Mouse (Mus musculus) MEL (cell line): Measurements from ENCODE around the gene C2cd4a. TPM values are rescaled to one million over a fixed set of nuclear protein-coding genes. Genes with fewer than 3 reads are reported as not detected.
A peak's percentile ranks its signal among the peaks of the same experiment; 100 is the strongest.

Experiments used
- DNase-seq: peaks from one replicate; pipeline ENCODE4 v3.0.0; 2011; ENCODE audit warnings: low read depth, low spot score
- H3K27ac ChIP-seq: 2 replicates; pipeline ENCODE4 v1.5.1; 2012; ENCODE audit warnings: low read depth, mild to moderate bottlenecking, control low read depth, low read length, moderate library complexity; ENCODE audit not compliant: control insufficient read depth
- H3K27me3 ChIP-seq, 2 experiments: fragments of 150-350 bp in 1 of 2; sonication (generic) in 1 of 2; 2 replicates each; pipeline ENCODE4 v1.6.1; 2012; ENCODE audit warnings: low read length in 2 of 2, mild to moderate bottlenecking in 2 of 2, improper control_type of control experiment in 1 of 2, moderate library complexity in 1 of 2; ENCODE audit not compliant: insufficient read depth in 2 of 2, control insufficient read depth in 1 of 2
- H3K36me3 ChIP-seq, 2 experiments: 2 replicates each; pipeline ENCODE4 v1.6.1; 2012 to 2014; ENCODE audit warnings: low read length in 2 of 2, improper control_type of control experiment in 1 of 2, inconsistent platforms in 1 of 2, mild to moderate bottlenecking in 1 of 2; ENCODE audit not compliant: insufficient read depth in 2 of 2, control insufficient read depth in 1 of 2
- H3K4me1 ChIP-seq, 2 experiments: fragments of 150-350 bp in 1 of 2; sonication (generic) in 1 of 2; 2 replicates each; pipeline ENCODE4 v1.6.1; 2012; ENCODE audit warnings: low read length in 2 of 2, improper control_type of control experiment in 1 of 2, mild to moderate bottlenecking in 1 of 2; ENCODE audit not compliant: insufficient read depth in 2 of 2, control insufficient read depth in 1 of 2
- H3K4me3 ChIP-seq, 2 experiments: fragments of 150-350 bp in 1 of 2; sonication (generic) in 1 of 2; 2 replicates each; pipeline ENCODE4 v1.5.1; 2012; ENCODE audit warnings: low read depth in 2 of 2, low read length in 2 of 2, mild to moderate bottlenecking in 2 of 2, moderate library complexity in 2 of 2, control low read depth in 1 of 2, improper control_type of control experiment in 1 of 2; ENCODE audit not compliant: control insufficient read depth in 1 of 2, insufficient read depth in 1 of 2
- H3K79me2 ChIP-seq: 2 replicates; pipeline ENCODE4 v1.6.1; 2012; ENCODE audit warnings: mild to moderate bottlenecking, low read length, moderate library complexity; ENCODE audit not compliant: control insufficient read depth, poor library complexity, insufficient read depth
- H3K9ac ChIP-seq: 2 replicates; pipeline ENCODE4 v1.6.1; 2012; ENCODE audit warnings: low read depth, mild to moderate bottlenecking, control low read depth, low read length, moderate library complexity; ENCODE audit not compliant: control insufficient read depth, poor library complexity, severe bottlenecking
- H3K9me3 ChIP-seq: fragments of 150-350 bp; sonication (generic); replicated peaks from 2 replicates; pipeline ENCODE4 v1.6.1; 2012; ENCODE audit warnings: mild to moderate bottlenecking, low read length, improper control_type of control experiment, moderate library complexity; ENCODE audit not compliant: insufficient read depth
- BHLHE40 ChIP-seq: IDR thresholded peaks from 2 replicates; pipeline ENCODE4 v1.6.1; 2012; ENCODE audit warnings: low read depth, mild to moderate bottlenecking, inconsistent platforms, low read length, improper control_type of control experiment, borderline replicate concordance
- EP300 ChIP-seq, 2 experiments: IDR thresholded peaks; 2 replicates each; pipeline ENCODE4 v1.6.1; 2011; ENCODE audit warnings: improper control_type of control experiment in 2 of 2, low read length in 2 of 2, low read depth in 1 of 2, mild to moderate bottlenecking in 1 of 2
- ETS1 ChIP-seq: IDR thresholded peaks from 2 replicates; pipeline ENCODE4 v1.6.1; 2012; ENCODE audit warnings: low read depth, mild to moderate bottlenecking, inconsistent platforms, low read length, improper control_type of control experiment, moderate library complexity
- GATA1 ChIP-seq: IDR thresholded peaks from 2 replicates; pipeline ENCODE4 v1.6.1; 2011; ENCODE audit warnings: low read depth, low read length, improper control_type of control experiment
- HCFC1 ChIP-seq: IDR thresholded peaks from 2 replicates; pipeline ENCODE4 v1.6.1; 2012; ENCODE audit warnings: low read depth, mild to moderate bottlenecking, inconsistent platforms, low read length, improper control_type of control experiment, moderate library complexity
- JUND ChIP-seq: IDR thresholded peaks from 2 replicates; pipeline ENCODE4 v1.6.1; 2011; ENCODE audit warnings: low read depth, mild to moderate bottlenecking, improper control_type of control experiment, low read length
- MAFK ChIP-seq: IDR thresholded peaks from 2 replicates; pipeline ENCODE4 v1.6.1; 2011; ENCODE audit warnings: low read depth, mild to moderate bottlenecking, low read length, improper control_type of control experiment, borderline replicate concordance
- MAX ChIP-seq: IDR thresholded peaks from 2 replicates; pipeline ENCODE4 v1.6.1; 2011; ENCODE audit warnings: low read length, improper control_type of control experiment
- MAZ ChIP-seq: IDR thresholded peaks from 2 replicates; pipeline ENCODE4 v1.6.1; 2012; ENCODE audit warnings: low read depth, mild to moderate bottlenecking, inconsistent platforms, low read length, improper control_type of control experiment
- MEF2A ChIP-seq: IDR thresholded peaks from 2 replicates; pipeline ENCODE4 v1.6.1; 2014; ENCODE audit warnings: low read depth, mild to moderate bottlenecking, inconsistent platforms, low read length, improper control_type of control experiment; ENCODE audit not compliant: poor library complexity, insufficient replicate concordance, severe bottlenecking; ENCODE audit errors: extremely low read depth
- NELFE ChIP-seq: IDR thresholded peaks from 2 replicates; pipeline ENCODE4 v1.6.1; 2011; ENCODE audit warnings: low read depth, low read length, improper control_type of control experiment
- POLR2A ChIP-seq, 2 experiments: IDR thresholded peaks; 2 replicates each; pipeline ENCODE4 v1.6.1; 2011 to 2012; ENCODE audit warnings: low read length in 2 of 2, mild to moderate bottlenecking in 2 of 2, control low read depth in 1 of 2, improper control_type of control experiment in 1 of 2, low read depth in 1 of 2, moderate library complexity in 1 of 2; ENCODE audit not compliant: control insufficient read depth in 1 of 2, insufficient read depth in 1 of 2, poor library complexity in 1 of 2
- POLR2AphosphoS2 ChIP-seq: IDR thresholded peaks from 2 replicates; pipeline ENCODE4 v1.6.1; 2011; ENCODE audit warnings: low read length, improper control_type of control experiment
- POLR2AphosphoS5 ChIP-seq: IDR thresholded peaks from 2 replicates; pipeline ENCODE4 v1.6.1; 2012; ENCODE audit warnings: low read depth, borderline replicate concordance, mild to moderate bottlenecking, inconsistent platforms, low read length, moderate library complexity, mixed read lengths
- RAD21 ChIP-seq: IDR thresholded peaks from 2 replicates; pipeline ENCODE4 v1.6.1; 2011; ENCODE audit warnings: mild to moderate bottlenecking, low read depth, low read length, improper control_type of control experiment
- RCOR1 ChIP-seq: IDR thresholded peaks from 2 replicates; pipeline ENCODE4 v1.6.1; 2012; ENCODE audit warnings: low read depth, mild to moderate bottlenecking, inconsistent platforms, low read length, improper control_type of control experiment
- TAL1 ChIP-seq: IDR thresholded peaks from 2 replicates; pipeline ENCODE4 v1.6.1; 2012; ENCODE audit warnings: mild to moderate bottlenecking, inconsistent platforms, low read length, moderate library complexity, mixed read lengths
- TBP ChIP-seq: IDR thresholded peaks from 2 replicates; pipeline ENCODE4 v1.8.0; 2011; ENCODE audit warnings: low read depth, low read length, improper control_type of control experiment
- TCF12 ChIP-seq: IDR thresholded peaks from 2 replicates; pipeline ENCODE4 v1.6.1; 2014; ENCODE audit warnings: low read depth, mild to moderate bottlenecking, inconsistent platforms, low read length, improper control_type of control experiment, moderate library complexity
- UBTF ChIP-seq: IDR thresholded peaks from 2 replicates; pipeline ENCODE4 v1.6.1; 2012; ENCODE audit warnings: low read depth, mild to moderate bottlenecking, inconsistent platforms, low read length, improper control_type of control experiment, moderate library complexity, borderline replicate concordance; ENCODE audit not compliant: insufficient read depth
- ZC3H11A ChIP-seq: IDR thresholded peaks from 2 replicates; pipeline ENCODE4 v1.6.1; 2012; ENCODE audit warnings: low read depth, mild to moderate bottlenecking, inconsistent platforms, low read length, improper control_type of control experiment
- ZMIZ1 ChIP-seq: IDR thresholded peaks from 2 replicates; pipeline ENCODE4 v1.6.1; 2012; ENCODE audit warnings: low read depth, mild to moderate bottlenecking, inconsistent platforms, low read length, improper control_type of control experiment, moderate library complexity
- ZNF384 ChIP-seq: IDR thresholded peaks from 2 replicates; pipeline ENCODE4 v1.6.1; 2012; ENCODE audit warnings: low read depth, mild to moderate bottlenecking, inconsistent platforms, low read length, improper control_type of control experiment
- polyA plus RNA-seq, 2 experiments: library from polyadenylated mRNA; stranded (reverse) in 1 of 2; unstranded in 1 of 2; fragments of >175 nt in 1 of 2; fragments of >200 nt in 1 of 2; gene quantifications; 2 replicates each; pipeline versions ENCODE4 v1.2.1 to v1.2.4; 2012; ENCODE audit warnings: low replicate concordance in 2 of 2, low read depth in 1 of 2; ENCODE audit not compliant: insufficient read length in 2 of 2, insufficient read depth in 1 of 2, missing spikeins in 1 of 2
- total RNA-seq: library from RNA; depleted of rRNA; stranded (reverse); fragments of 300-350 nt; gene quantifications from 2 replicates; pipeline ENCODE4 v1.2.3, GENCODE M21; 2012

The C2cd4a gene
- total and polyA plus RNA-seq, 3 experiments, result not detected

- H3K4me3 ChIP-seq, result no peak overlapping the region
- no peaks in the 10 kb centered on the region for H3K9me3 ChIP-seq
- TF ChIP-seq TAL1 (peak; percentile 81), UBTF (no peak), TBP (0 out of 2 replicates have a peak, but pooled peaks have one; percentile 51), ETS1 (no peak), TCF12 (0 out of 2 replicates have a peak, but pooled peaks have one; percentile 36), EP300 (IDR thresholded peaks at IDR 0.05; ENCODE audit: low read depth in 1 of 2, low read length in 2 of 2) (peak; percentile 69 to 72), BHLHE40 (no peak), MAZ (no peak), JUND (no peak), ZNF384 (no peak), GATA1 (peak; percentile 68; the same call in 1 of the 2 replicates), RAD21 (no peak), ZC3H11A (no peak), HCFC1 (no peak)
- DNase-seq, result peak; percentile 77
- H3K27me3 ChIP-seq, result no peaks in the 10 kb centered on the region
- H3K27ac ChIP-seq, result peak overlapping the region; percentile 60
- peaks cover 12 to 21% of the 10 kb centered on the region in 2 experiments; a peak in 3 of 4 replicates for H3K4me1 ChIP-seq
- H3K79me2 ChIP-seq, result no peaks in the 10 kb centered on the region; the same call in 1 of the 2 replicates
- peak overlapping the region; percentile 32; the same call in 1 of the 2 replicates for H3K9ac ChIP-seq
- H3K36me3 ChIP-seq, result peaks cover 0 to 42% of the 10 kb centered on the region in 2 experiments; a peak in 3 of 4 replicates
Measured at GRCm38 (mm10) chr9:67869691-67870450, 37.7 kb upstream of the C2cd4a start.

GRCm38 (mm10) chr9:67867411-67867810 is 35.3 kb upstream of the C2cd4a start:
- peaks cover 10 to 14% of the 10 kb centered on the region in 2 experiments; a peak in 3 of 4 replicates for H3K4me1 ChIP-seq
- TF ChIP-seq MEF2A, result no peak
- TF ChIP-seq TBP, result no peak
- no peak for TF ChIP-seq ZMIZ1
- TF ChIP-seq UBTF, result no peak
- no peak for TF ChIP-seq ZNF384
- no peak for TF ChIP-seq BHLHE40
- TF ChIP-seq NELFE, result no peak
- no peak for TF ChIP-seq POLR2A (IDR thresholded peaks at IDR 0.05; ENCODE audit: control insufficient read depth in 1 of 2, insufficient read depth in 1 of 2, low read depth in 1 of 2, low read length in 2 of 2, poor library complexity in 1 of 2)
- no peak for TF ChIP-seq MAFK
- no peak for TF ChIP-seq POLR2AphosphoS2
- TF ChIP-seq POLR2AphosphoS5, result no peak
- no peak for TF ChIP-seq ZC3H11A
- TF ChIP-seq MAX, result no peak
- no peak for TF ChIP-seq RAD21
- TF ChIP-seq RCOR1, result no peak
- no peaks in the 10 kb centered on the region for H3K27me3 ChIP-seq

More at GRCm38 (mm10) chr9:67867411-67867810, 35.3 kb upstream of the C2cd4a start:
- H3K79me2 ChIP-seq, result no peaks in the 10 kb centered on the region; the same call in 1 of the 2 replicates
- peaks cover 0 to 34% of the 10 kb centered on the region in 2 experiments; a peak in 3 of 4 replicates for H3K36me3 ChIP-seq
- H3K4me3 ChIP-seq, result no peak overlapping the region
- H3K9me3 ChIP-seq, result no peaks in the 10 kb centered on the region
- no peak overlapping the region for H3K27ac ChIP-seq
- no peak overlapping the region for H3K9ac ChIP-seq
- DNase-seq, result no peak
